Mouse (Mus musculus) R1 (cell line): ENCODE results near the gene Dbp.
"Not testable (repeated sequence)": the region's sequence is repeated elsewhere in the genome, so short reads cannot be mapped to it uniquely, and the experiment has no call there.

Experiments
- DNase-seq: peaks from one replicate; pipeline ENCODE4 v3.0.0-alpha.2; 2018; ENCODE audit warnings: low read depth, low spot score

Dbp gene

DNA sequence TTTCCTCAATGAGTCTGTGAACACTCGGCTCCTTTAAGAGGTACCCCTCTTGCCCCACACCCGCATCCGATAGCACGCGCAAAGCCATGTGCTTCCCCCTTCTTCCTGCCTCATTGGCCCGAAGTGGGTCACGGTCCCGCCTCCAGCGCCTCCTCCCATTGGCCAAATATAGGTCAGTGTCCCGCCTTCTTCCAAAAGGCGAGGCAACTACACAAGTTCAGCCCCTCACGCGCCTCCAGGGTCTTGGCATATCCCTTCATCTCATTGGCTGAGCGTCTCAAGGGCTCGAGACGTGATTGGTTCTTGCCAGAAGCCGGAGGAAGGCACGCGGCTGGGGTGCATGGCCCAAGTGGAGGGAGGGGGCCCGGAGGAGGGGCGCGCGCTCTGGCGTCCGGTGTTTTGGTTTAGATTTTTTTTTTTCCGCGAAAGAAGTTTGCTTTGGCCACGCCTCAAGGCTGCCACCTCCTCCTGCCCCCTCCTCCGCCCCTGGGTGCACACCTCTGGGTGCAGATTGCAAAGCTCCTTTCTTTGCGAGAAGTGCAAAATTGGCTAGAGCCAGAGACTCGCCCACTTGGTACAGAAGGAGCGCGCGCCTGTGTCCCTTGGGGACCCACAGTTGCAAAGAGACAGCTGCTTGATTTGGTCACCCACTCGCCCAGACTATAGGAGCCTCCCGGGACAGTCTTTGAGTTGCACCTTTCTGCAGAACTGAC, at the start of gene Dbp:
TSS of gene Dbp (plus strand) at position 359 of the 713 bp plus-strand sequence.
- DNase-seq, result peak; percentile 100

DNA sequence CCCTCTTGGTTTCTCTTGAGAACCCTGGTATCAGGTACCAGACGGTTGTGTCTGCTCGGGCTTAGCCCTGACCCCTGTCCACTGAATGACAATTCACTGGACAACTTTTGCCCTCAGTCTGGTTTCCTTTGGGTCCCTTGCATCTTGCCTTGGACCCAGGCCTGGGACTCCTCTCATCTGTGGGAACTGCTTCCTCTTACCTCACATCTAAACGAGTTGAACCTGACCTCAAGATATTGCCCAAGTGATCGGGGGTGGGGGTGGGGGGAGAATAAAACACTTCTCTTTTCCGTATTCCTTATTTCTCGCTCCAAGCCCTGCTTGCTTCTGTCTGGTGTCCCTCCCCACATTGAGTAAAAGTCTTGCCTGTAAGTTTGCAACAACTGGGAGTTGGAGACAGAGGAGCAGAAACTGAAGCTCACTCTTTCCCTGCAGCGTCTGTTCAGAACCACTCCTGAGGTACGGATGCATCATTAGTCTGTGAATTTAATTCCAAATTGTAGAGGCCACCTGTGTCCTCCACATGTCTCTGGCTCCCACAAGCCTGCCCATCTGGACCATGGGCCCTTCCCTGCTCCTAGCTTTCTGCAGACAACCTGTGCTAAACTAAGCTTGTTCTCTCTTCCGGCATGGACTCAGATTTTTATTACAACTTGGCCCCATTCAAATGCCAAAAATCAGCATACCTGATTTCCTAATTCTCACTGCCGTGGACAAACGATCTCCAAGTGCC, 44.0 kb upstream of the Dbp start:
- DNase-seq, result no peak

DNA sequence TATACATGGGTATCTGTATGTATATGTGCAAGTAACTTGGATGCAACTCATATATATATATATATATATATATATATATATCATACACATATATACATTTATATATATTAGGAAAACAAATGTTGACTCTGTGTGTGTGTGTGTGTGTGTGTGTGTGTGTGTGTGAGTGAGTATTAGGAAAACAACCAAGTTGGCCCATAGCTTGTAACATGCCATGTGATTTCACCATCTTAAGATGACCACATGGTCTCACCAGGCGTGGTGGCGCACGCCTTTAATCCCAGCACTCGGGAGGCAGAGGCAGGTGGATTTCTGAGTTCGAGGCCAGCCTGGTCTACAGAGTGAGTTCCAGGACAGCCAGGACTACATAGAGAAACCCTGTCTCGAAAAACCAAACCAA, 43.2 kb upstream of the Dbp start:
- DNase-seq, result not testable (repeated sequence)

DNA sequence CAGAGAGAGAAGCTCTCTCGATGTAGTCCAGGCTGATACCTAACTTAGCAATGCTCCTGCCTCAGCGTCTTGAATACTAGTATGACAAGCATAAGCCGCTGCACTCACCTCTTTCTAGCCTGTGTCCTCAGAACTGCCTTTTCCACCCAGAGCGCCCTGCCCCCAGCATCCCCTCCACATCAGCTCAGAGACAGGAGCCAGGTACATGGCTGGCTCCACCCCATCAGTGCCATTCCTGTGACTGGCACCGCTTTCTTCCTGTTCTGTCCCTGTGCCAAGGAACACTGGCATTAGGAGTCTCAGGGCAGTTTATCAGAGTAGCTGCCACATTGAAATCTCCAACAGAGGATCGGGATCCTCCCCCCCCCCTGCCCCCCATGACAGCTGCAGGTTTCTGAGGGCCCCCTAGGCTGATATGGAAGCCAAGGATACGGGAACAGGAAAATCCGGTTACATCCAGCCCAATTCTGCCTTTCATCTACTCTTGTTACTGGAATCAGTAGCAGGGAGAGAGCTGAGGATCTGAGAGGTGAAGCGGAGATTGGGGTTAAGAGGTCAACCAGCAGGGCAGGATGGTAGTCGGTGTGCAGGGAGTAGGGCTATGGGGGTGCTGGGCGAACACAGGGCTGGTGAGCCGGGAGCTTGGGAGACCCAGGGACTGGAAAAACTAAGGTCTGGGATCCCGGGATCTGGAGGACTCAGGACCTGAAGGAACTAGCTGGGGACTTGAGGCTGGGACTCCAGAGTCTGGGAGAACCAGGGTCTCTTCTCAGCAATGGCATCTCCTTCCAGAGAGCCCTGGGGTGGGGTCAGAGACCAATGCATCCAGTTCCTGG, 39.4 kb upstream of the Dbp start:
- no peak for DNase-seq

DNA sequence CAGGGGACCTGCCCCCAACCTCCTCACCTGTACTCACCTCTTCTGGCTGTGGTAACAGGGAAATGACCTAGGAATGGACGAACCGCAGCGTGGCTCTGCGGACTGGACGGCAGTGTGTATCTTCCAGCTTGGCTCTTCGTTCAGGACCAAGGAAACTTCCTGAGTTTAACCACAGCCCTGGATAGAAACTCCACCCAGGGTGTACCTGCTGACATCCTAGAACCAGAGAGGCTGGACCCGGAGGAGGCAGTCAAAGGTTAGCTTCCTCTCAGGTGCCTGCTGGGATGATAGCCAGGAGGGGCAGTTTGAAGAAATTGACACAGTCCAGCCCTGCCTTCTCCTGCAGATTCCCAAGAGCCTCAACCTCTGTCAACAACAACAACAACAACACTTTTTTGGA, 38.7 kb upstream of the Dbp start, which contains the start of gene Fut2:
TSS of gene Fut2 (minus strand) at position 234 of the 400 bp plus-strand sequence.
- no peak for DNase-seq

DNA sequence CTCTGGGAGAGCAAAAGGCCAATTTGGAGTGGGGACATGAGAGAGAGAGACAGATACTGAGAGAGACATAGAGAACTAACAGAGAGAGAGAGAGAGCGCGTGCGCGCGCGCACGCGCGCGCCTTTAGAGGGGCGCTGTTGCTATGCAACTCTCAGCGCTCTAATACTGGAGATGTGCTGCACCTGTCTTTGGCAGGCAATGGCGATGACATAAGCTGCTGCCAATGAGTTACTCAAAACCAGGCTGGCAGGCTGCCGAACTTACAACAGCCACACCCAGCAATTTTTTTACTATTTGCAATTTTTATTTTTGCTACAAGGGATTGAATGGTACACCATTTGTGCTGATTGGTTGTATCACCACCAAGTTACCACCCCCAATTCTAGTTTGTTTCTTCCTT, 37.1 kb upstream of the Dbp start:
- DNase-seq, result no peak

DNA sequence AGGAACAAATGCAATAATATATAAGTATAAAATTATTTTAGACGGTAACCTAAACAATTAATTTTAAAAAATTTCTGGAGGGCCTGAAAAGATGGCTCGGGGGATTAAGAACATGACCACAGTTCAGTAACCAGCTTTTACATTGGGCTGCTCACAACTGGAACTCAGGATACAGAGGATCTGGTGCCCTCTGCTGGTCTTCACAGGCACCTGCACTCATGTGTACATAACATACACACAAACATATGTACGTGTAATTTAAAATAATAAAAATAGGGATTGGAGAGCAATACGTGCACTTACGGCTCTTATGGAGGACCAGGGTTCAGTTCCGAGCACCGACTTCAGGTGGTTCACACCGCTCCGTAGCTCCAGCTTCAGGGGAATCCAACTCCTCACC, 36.0 kb upstream of the Dbp start:
- peak; percentile 86 for DNase-seq

DNA sequence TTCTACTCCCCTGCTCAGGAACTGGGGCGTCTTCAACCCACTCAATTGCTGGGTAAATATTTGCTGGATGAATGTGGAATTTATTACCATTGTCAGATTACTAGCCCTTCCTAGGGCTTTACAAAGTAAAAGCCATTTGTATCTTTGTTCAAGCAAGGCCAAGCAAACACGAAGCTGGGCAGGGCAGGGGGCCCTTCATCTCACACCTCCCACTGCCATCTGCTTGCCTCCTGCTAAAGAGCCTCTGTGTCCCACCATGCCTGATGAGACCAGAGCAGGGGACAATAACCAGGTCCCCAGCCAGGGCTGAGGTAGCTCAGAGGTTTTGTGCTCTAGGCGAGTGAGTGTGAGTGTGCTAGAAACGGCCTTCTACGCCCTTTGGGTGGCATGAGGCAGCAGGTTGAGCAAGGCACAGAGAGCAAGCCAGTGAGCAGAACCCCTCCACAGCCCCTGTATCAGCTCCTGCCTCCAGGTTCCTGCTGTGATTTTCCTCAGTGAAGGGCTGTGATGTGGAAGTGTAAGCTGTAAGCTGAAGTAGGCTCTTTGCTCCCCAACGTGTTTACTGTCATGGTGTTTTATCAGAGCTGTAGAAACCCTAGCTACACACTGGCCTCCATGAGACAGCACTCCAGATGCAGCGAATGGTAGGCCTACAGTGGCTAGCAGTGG, 27.1 kb upstream of the Dbp start:
- DNase-seq, result no peak

DNA sequence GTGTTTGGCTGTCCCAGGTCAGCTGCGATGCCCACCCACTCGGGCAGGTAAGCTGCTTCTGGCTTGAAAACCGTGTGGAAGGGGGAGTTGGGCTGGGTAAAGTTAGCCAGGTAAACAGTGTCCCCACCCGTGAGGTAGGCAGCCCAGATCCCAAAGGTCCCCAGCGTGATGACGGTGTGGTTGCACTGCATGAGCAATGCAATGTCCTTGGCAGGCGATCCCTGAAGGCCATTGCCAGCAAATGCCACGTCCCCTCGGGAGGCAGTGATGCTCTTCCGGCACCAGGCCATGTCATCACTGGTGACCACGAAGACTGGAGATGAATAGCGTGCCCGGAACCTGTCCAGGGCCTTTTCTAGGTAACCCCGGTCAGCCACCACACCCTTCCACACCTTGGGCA, 26.4 kb upstream of the Dbp start:
- no peak for DNase-seq

DNA sequence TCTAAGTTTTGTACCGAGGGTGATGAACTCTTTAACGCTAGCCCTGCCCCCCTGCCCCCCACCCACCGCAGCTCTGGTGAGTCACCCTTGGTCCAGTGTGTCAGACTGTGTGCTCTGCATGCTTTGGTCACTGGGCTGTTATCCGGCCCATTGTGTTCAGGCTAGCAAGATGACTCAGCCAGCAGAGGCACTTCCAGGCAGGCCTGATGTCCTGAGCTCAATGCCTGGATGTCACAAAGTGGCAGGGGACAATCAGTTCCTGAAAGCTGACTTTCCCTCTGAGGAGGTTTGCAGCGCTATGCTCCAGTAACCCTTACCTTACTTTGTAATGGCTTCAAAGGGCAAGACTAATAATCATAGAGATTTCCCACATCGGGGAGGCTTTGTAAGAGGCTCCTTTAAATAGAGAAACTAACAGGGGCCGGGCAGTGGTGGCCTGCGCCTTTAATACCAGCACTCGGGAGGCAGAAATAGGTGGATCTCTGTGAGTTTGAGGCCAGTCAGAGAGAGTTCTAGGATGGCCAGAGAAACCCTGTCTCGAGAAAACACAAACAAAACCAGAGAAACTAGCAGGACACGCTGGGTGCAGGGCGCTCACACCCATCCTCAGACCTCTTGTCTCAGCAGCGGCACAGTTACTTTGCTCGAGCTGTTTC, 24.8 kb upstream of the Dbp start:
- no peak for DNase-seq

DNA sequence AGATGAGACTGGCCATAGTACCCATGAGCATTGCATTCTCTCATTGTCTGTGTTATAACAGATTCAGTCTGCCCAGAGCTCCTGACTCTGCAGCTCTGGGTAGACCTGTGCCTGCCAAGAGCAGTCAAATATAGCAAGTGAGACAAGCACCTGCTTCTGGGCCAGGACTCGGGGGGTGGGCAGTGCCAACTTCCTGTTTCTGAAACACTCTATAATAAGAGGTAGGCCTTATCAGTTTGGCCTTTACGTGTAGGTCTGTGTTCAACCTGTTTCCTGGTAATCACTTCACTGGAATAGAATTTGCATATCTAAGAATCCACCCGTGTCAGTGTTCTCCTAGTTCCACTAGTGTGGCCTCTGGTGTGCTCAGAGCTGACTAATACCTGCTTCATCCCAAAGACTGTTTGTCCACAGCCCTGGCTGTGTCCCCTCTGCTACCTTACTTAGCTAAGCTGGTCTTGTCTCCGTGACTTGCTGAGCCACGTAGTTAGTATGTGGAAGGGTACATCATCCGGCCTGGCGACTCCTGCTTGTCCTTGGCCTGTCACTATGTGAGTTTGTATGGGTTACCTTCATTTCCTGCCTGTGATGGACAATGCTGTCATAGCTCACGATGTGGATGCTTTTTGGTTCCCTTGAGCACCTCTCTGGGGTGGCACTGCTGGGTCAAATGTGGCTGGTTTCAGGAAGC, 23.7 kb upstream of the Dbp start:
- DNase-seq, result no peak

DNA sequence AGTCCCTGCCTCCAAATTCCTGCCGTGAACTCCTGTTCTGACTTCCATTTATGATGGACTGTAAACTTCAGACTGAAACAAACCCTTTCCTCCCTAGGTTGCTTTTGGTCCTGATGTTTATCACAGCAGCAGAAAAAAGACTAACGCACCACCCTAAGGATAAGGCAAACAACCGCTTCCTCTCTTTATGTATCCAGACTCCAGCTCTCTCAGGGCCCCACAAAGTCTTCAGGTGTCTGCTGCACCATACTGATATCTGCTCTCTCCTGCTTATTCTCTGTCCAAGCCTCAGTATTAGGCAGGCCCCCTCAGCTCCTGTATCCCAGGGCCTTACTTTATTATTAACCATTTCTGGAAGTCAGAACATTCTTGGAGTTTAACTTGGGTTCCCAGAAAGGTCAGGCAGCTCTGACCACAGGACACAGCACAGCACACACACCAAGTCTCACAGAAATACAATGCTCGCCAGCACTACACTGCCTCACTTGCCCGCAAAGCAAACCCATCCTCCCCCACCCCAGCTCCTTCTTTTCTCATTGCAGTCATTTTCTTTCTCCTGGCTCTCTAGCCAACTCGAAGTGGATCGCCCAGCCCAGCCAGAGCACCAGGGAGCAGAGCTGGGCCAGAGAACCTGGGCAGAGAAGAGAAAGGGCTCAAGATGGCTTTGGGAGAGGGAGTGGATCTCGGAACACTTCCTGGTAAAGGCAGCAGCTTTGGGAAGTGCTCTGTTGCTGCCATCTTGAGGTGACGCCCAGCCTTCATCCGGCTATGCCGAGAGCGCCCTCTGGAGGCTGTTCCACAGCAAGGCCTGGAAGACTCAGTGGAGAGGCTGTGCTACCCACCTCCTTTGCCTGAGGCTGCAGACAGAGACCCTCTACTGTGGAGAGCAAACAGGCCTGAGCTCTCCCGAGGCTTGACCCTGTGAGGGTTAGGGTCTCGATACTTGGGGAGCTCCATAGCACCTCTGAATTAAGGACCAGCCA, 22.5 kb upstream of the Dbp start:
- DNase-seq, result peak; percentile 93

DNA sequence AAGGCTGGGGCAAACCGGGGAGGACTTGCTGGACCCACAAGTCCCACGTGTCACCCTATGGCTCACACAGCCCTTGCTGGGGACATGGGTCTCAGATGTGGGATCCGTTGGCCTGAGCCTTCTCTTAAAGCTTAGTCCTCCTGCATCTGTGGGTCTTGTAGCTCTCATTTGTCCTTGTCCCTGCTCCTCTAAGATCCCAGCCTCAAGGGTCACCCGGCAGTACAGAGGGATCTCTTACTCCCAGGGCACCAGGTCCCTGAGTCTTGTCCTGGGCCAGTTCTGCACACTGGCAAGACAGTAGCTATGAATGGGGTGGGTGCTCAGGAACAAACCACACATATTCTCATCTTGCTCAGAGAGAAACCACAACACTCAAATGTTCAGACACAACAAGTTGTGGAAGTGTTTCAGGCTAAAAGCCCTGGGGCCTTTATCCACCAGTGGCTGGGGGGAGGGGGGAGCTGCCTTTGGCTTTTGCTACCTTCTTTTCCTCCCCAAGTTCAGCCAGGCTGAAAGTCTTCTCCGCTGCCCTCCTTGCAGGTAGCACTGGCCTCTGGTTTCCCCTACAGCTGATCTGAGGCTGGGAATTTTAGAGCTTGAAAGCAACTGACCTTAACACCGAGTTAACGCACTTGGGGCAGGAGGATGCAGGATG, 21.4 kb upstream of the Dbp start, which contains the start of gene Ntn5:
TSS of gene Ntn5 (plus strand) at position 627 of the 655 bp plus-strand sequence.
- DNase-seq, result no peak

DNA sequence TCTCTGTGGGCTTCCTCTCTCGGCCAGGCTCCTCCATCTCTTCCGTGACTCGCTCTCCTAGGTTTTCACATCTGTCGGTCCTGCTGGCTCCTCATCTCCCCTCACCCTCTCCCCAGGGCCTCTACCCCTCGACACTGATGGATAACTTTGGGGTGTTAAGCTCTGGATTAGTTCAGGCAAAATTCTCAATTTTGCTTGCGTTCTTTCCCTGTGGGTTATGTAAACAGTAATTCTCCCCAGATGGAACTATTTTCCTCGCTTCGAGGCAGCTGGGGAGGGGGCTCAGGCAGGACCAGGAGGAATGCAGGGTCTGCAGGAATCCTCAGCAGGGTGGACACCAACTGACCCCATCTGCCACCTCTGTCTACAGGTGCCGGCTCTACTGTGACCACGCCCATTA, 19.1 kb upstream of the Dbp start:
- DNase-seq, result no peak

DNA sequence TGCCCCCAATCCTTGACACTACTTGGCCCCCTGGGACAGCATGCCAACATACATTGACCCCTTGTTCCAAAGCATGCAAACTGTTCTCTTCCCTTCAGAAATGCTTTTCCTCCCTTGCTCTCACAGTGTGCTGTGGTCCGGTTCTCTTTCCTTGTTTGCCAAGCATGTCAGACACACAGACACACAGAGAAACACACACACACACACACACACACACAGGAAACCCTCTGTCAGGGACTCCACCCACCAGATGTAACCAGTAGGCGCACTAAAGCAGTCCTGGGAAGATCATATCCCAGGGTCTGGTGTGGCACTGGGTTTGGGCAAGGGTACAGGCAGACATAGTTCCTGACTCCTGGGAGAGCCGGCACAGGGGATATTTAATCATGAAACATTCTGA, 18.0 kb upstream of the Dbp start:
- no peak for DNase-seq

DNA sequence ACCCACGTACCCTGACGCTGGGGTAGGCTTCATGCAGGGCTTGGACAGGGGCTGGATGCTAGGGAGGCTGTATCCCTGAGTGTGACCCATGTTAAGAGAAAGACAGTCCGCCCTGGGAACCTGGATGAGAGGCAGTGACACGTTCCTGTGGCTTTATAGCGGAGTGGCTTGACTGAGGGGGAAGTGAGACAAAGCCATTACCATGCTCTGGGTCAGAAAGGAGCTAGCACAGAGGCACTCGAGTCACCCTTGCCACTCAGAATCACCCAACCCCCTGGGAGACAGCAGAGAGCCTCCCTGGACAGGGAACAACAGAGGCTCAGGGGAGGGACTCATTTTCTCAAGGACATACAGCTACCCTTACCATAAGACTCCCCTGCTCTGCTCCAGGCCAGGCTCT, 15.8 kb upstream of the Dbp start:
- no peak for DNase-seq

DNA sequence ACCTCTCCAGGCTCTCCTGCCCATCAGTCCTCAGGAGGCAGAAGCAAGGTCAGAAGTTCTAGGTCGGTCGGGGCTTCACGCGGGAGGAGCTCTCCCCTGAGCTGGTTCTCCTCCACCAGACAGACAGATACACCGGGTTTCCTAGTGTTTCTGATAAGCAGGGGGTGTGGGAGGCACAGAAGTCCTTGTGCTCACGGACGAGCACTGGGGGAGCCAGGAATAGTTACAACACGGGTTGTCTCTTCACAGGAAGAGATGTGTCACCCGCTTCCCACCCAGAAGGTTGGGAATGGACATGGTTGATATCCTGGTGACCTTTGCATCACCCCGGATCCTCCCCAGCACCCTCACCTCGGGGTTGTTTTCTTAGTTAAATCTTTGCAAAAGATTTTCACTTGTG, 15.1 kb upstream of the Dbp start:
- no peak for DNase-seq

DNA sequence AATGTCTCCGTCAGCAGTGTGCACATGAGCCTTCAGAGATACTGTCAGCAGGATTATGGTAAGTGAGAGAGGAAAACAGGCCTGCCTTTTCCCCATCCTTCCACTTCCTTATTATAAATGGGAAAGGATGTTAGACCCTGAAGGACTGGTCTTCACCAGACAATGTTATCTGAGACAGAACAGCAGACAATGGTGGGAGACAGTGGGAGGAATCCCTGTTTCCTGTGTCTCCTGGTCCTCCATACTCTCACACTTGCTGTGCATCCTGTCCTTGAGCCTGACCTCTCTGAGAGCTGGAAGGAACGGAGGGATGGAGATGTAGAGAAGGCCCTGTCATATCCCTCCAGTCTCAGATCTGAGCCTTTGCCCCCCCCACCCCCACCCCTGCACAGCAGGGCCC, 12.5 kb upstream of the Dbp start:
- DNase-seq, result no peak
